Mouse (Mus musculus): ENCODE measurements around the gene Sqstm1. TPM values are rescaled to one million over a fixed set of nuclear protein-coding genes. Genes with fewer than 3 reads are reported as not detected.

Sqstm1 gene
- total RNA-seq, 1 experiment from 2014 or later = 246 TPM

Other genes starting within 250 kb of the Sqstm1 start
- gene Rnf130, start 185.5 kb downstream of the Sqstm1 start, total RNA-seq (2017) = 226 and 240 TPM in 2 replicates
- gene Tbc1d9b, start 79.4 kb downstream of the Sqstm1 start, total RNA-seq (2017) = 55.6 and 56.0 TPM in 2 replicates
- gene Mrnip, start 36.4 kb downstream of the Sqstm1 start, total RNA-seq (2017) = 9.1 and 11.9 TPM in 2 replicates
- 14.1 and 16.4 TPM in 2 replicates for gene Mgat4b, start 63 bp upstream of the Sqstm1 start, total RNA-seq (2017)
- 3.6 and 5.0 TPM in 2 replicates for gene Ltc4s, start 27.8 kb upstream of the Sqstm1 start, total RNA-seq (2017)
- 6.4 and 9.0 TPM in 2 replicates for gene Maml1, start 81.5 kb upstream of the Sqstm1 start, total RNA-seq (2017)
- gene Canx, start 114.8 kb upstream of the Sqstm1 start, total RNA-seq (2017) = 1,004 and 1,241 TPM in 2 replicates
- not detected in 2 replicates for gene Cby3, start 143.6 kb upstream of the Sqstm1 start, total RNA-seq (2017)
- 987 and 1,045 TPM in 2 replicates for gene Hnrnph1, start 166.2 kb upstream of the Sqstm1 start, total RNA-seq (2017)
- 39.4 and 39.7 TPM in 2 replicates for gene Rufy1, start 220.3 kb upstream of the Sqstm1 start, total RNA-seq (2017)

Data from common myeloid progenitor, adult 5-6 weeks (primary cell).